Mouse (Mus musculus): ENCODE data around the gene Gm10273. TPM values are rescaled to one million over a fixed set of nuclear protein-coding genes. Genes with fewer than 3 reads are reported as not detected.

Gm10273 gene
- total RNA-seq, 2 experiments from 2014 or later = 149 to 195 TPM

Other genes starting within 250 kb of the Gm10273 start
- gene Sept10, start 173.8 kb upstream of the Gm10273 start, total RNA-seq (2021) = 10 to 100 TPM; 15.0 to 16.6 TPM
- 1 to 10 TPM; 1.3 to 2.7 TPM for gene Sowahc, start 173.7 kb upstream of the Gm10273 start, total RNA-seq (2021)
- gene P4ha1, start 72.3 kb upstream of the Gm10273 start, total RNA-seq (2021) = 10 to 100 TPM; 49.0 to 79.8 TPM
- gene Pla2g12b, start 8.0 kb downstream of the Gm10273 start, total RNA-seq (2021) = not detected
- not detected for gene Oit3, start 46.1 kb downstream of the Gm10273 start, total RNA-seq (2021)
- not detected for gene Gm10322, start 220.4 kb downstream of the Gm10273 start, total RNA-seq (2021)
- gene Mcu, start 221.1 kb downstream of the Gm10273 start, total RNA-seq (2021) = 10 to 100 TPM; 21.3 to 22.6 TPM

Data from heart, adult 18-20 months (tissue).